ENCODE assay signal across 17 mouse cellular contexts in the genomic region with DNA sequence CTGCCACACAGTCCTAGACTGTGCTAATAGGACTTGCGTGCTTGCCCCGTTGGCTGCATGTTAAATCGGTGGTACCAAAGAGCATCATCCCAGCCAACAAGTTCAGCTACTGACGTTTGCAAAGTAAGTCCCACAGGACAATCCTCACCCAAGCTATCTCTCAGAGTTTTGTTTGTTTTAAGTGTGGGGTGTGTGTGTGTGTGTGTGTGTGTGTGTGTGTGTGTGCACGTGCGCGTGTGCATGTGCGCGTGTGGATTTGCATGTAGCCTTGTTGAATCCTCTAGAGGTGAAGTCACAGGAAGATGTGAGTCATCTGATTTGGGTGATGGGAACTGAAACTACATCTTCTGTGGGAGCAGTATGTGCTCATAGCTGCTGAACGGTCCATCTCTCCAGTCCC. TPM values are rescaled to one million over a fixed set of nuclear protein-coding genes. Genes with fewer than 3 reads are reported as not detected.
DNase-seq lines count a peak whose midpoint lies in the region; ATAC-seq lines count a peak whose summit lies in the region.
"Had no signal": no experiment of that assay in that cellular context is flagged by ENCODE, and none has a peak within 500 bp of the region (broad histone marks: within the 10 kb centered on the region; RNA-seq: fewer than 3 reads in every experiment).

No protein-coding gene starts in this region.

- DNase-seq in A20 (ENCODE audit: low read depth, low spot score), result peak; percentile 92
- DNase-seq in CD4-positive helper T cell, adult 2 months (ENCODE audit: low read depth, low spot score), result peak; percentile 85
- DNase-seq in thymus, postnatal 25 days, result no peak
- no peak for DNase-seq in lung, adult 18-20 months
- no peak for DNase-seq in layer of hippocampus, adult 9-10 months (ENCODE audit: low spot score)
- DNase-seq: cerebellum, postnatal 25 days; gastrocnemius, postnatal 36 days; heart, postnatal 4 days; kidney, adult 18-20 months; kidney, postnatal 10 days; right cerebral cortex, adult 18-20 months; thymus, adult 18-20 months had no signal

- ATAC-seq in granulocyte monocyte progenitor cell, adult 5-6 weeks (replicated peaks; ENCODE audit: poor library complexity, severe bottlenecking), result peak; percentile 72
- peak; percentile 92 for ATAC-seq in neutrophil, adult 5-6 weeks (ENCODE audit: extremely low read depth, insufficient number of reproducible peaks, low FRiP score, poor library complexity, severe bottlenecking)
- ATAC-seq: forebrain, embryonic 13.5 days; hindbrain, embryonic 16.5 days; Patski had no signal

RNA-seq across cellular contexts. Expression of gene Ets1, which starts 16.1 kb away (rescaled TPM):
- 3.9 and 5.2 TPM in 2 replicates for total RNA-seq in granulocyte monocyte progenitor cell, adult 5-6 weeks (2014; fragmentation: Nextera tagmentation)
- 8.2 and 8.5 TPM in 2 replicates for total RNA-seq in granulocyte monocyte progenitor cell, adult 5-6 weeks (2017)
- 699 and 744 TPM in 2 replicates for total RNA-seq in neutrophil, adult 5-6 weeks (2017)

Comparison
In these comparisons a context has a peak if more than half of its experiments do, and no peak if none do; other contexts are left out.
1. DNase-seq: peak in A20 (single experiment) and CD4-positive helper T cell, adult 2 months (single experiment); none in thymus, postnatal 25 days (single experiment), lung, adult 18-20 months (0 of 2) and layer of hippocampus, adult 9-10 months (single experiment).
2. RNA of gene Ets1, which starts 16.1 kb away (total RNA-seq): 699 to 744 TPM in neutrophil, adult 5-6 weeks; 3.9 to 8.5 TPM in granulocyte monocyte progenitor cell, adult 5-6 weeks; every median in the first group is over 10 times any median in the second.